Mouse (Mus musculus) embryonic facial prominence, embryonic 15.5 days (tissue): ENCODE measurements around the gene Atp2c2. TPM values are rescaled to one million over a fixed set of nuclear protein-coding genes. Genes with fewer than 3 reads are reported as not detected.

Experiments
- ATAC-seq: fragments of 200-750 bp; cut with Nextera tagmentation; 2 replicates; pipeline ENCODE4 v1.8.0; 2017; ENCODE audit warnings: low read depth, moderate TSS enrichment; ENCODE audit not compliant: insufficient number of reproducible peaks, low FRiP score, low TSS enrichment
- H3K27ac ChIP-seq: fragments of 300-500 bp; sonication (generic); replicated peaks from 2 replicates; pipeline ENCODE4 v1.5.1; 2015; ENCODE audit warnings: mild to moderate bottlenecking, inconsistent platforms
- H3K27me3 ChIP-seq: fragments of 300-500 bp; sonication (generic); 2 replicates; pipeline ENCODE4 v1.6.1; 2015; ENCODE audit warnings: inconsistent platforms
- H3K36me3 ChIP-seq: fragments of 300-500 bp; sonication (generic); 2 replicates; pipeline ENCODE4 v1.6.1; 2015; ENCODE audit warnings: mild to moderate bottlenecking, inconsistent platforms
- H3K4me1 ChIP-seq: fragments of 300-500 bp; sonication (generic); 2 replicates; pipeline ENCODE4 v1.6.1; 2015; ENCODE audit warnings: inconsistent platforms
- H3K4me2 ChIP-seq: fragments of 300-500 bp; sonication (generic); replicated peaks from 2 replicates; pipeline ENCODE4 v1.6.1; 2015; ENCODE audit warnings: mild to moderate bottlenecking, inconsistent platforms
- H3K4me3 ChIP-seq: fragments of 300-500 bp; sonication (generic); replicated peaks from 2 replicates; pipeline ENCODE4 v1.5.1; 2015; ENCODE audit warnings: mild to moderate bottlenecking, inconsistent platforms
- H3K9ac ChIP-seq: fragments of 300-500 bp; sonication (generic); 2 replicates; pipeline ENCODE4 v1.6.1; 2015; ENCODE audit warnings: inconsistent platforms
- H3K9me3 ChIP-seq: fragments of 300-500 bp; sonication (generic); replicated peaks from 2 replicates; pipeline ENCODE4 v1.6.1; 2016; ENCODE audit warnings: inconsistent platforms
- WGBS: fragments of 180-500 bp; shearing (Covaris S2); methylation state at CpG from one replicate; pipeline ENCODE4 v1.1.7; 2015; 5-methylcytosine and 5-hydroxymethylcytosine counted together
- polyA plus RNA-seq: library from polyadenylated mRNA; unstranded; fragments of >200 nt; fragmentation: Nextera tagmentation; extraction: Ambion mirVana; gene quantifications from 2 replicates; pipeline ENCODE4 v1.2.1, GENCODE M21; 2015

The Atp2c2 gene
- polyA plus RNA-seq, 1 experiment from 2014 or later: 6.5 TPM

- WGBS: 78% methylated on average over 11 of the region's 11 CpGs
- Histone ChIP-seq H3K9ac (no peak overlapping the region), H3K4me3 (no peak overlapping the region)
Observed at GRCm38 (mm10) chr8:119673976-119674555, 25.7 kb upstream of the Atp2c2 start.

GRCm38 (mm10) chr8:119675457-119675856 is 24.4 kb upstream of the Atp2c2 start:
- H3K36me3 ChIP-seq: no peaks in the 10 kb centered on the region
- H3K4me1 ChIP-seq: peaks cover 11% of the 10 kb centered on the region; the same call in 1 of the 2 replicates
- H3K9ac ChIP-seq: no peak overlapping the region
- H3K27ac ChIP-seq: no peak overlapping the region
- no peak overlapping the region for H3K4me2 ChIP-seq
- H3K4me3 ChIP-seq: no peak overlapping the region
- whole genome bisulfite sequencing: 63% methylated on average over 5 of the region's 5 CpGs
- ATAC-seq: no peak
- no peaks in the 10 kb centered on the region for H3K27me3 ChIP-seq
- no peaks in the 10 kb centered on the region for H3K9me3 ChIP-seq

More at GRCm38 (mm10) chr8:119673976-119674555, 25.7 kb upstream of the Atp2c2 start:
- H3K4me2 ChIP-seq: no peak overlapping the region
- H3K36me3 ChIP-seq: no peaks in the 10 kb centered on the region
- H3K4me1 ChIP-seq: peaks cover 13% of the 10 kb centered on the region; the same call in 1 of the 2 replicates
- no peaks in the 10 kb centered on the region for H3K9me3 ChIP-seq
- H3K27ac ChIP-seq: no peak overlapping the region
- no peak for ATAC-seq
- H3K27me3 ChIP-seq: no peaks in the 10 kb centered on the region

- peak; percentile 11; the same call in 1 of the 2 replicates for ATAC-seq
- 19% methylated on average over 8 of the region's 8 CpGs for WGBS
- Histone ChIP-seq H3K27me3 (no peaks in the 10 kb centered on the region), H3K4me1 (0 out of 2 replicates have a peak, but pooled peaks cover 5% of the 10 kb centered on the region), H3K4me3 (no peak overlapping the region), H3K27ac (no peak overlapping the region), H3K9me3 (no peaks in the 10 kb centered on the region), H3K36me3 (no peaks in the 10 kb centered on the region), H3K4me2 (no peak overlapping the region), H3K9ac (no peak overlapping the region)
Observed at GRCm38 (mm10) chr8:119676389-119676788, 23.4 kb upstream of the Atp2c2 start.

GRCm38 (mm10) chr8:119678138-119678843 is 21.5 kb upstream of the Atp2c2 start:
- Histone ChIP-seq H3K4me3 (peak overlapping the region; percentile 17), H3K27ac (no peak overlapping the region), H3K4me2 (peak overlapping the region; percentile 36), H3K4me1 (0 out of 2 replicates have a peak, but pooled peaks cover 5% of the 10 kb centered on the region), H3K9ac (no peak overlapping the region), H3K27me3 (no peaks in the 10 kb centered on the region), H3K9me3 (no peaks in the 10 kb centered on the region), H3K36me3 (no peaks in the 10 kb centered on the region)
- no peak for ATAC-seq
- 5% methylated on average over 18 of the region's 18 CpGs for whole genome bisulfite sequencing

GRCm38 (mm10) chr8:119679184-119679583 is 20.6 kb upstream of the Atp2c2 start:
- 73% methylated on average over 14 of the region's 14 CpGs for WGBS
- Histone ChIP-seq H3K27ac (no peak overlapping the region), H3K4me3 (no peak overlapping the region), H3K4me1 (0 out of 2 replicates have a peak, but pooled peaks cover 5% of the 10 kb centered on the region), H3K27me3 (no peaks in the 10 kb centered on the region), H3K9me3 (no peaks in the 10 kb centered on the region), H3K9ac (no peak overlapping the region), H3K4me2 (no peak overlapping the region), H3K36me3 (no peaks in the 10 kb centered on the region)
- no peak for ATAC-seq

- 44% methylated on average over 6 of the region's 6 CpGs for WGBS
- H3K36me3 ChIP-seq: no peaks in the 10 kb centered on the region
- no peaks in the 10 kb centered on the region for H3K9me3 ChIP-seq
- H3K4me2 ChIP-seq: no peak overlapping the region
- no peak overlapping the region for H3K27ac ChIP-seq
- no peak overlapping the region for H3K4me3 ChIP-seq
- no peak overlapping the region for H3K9ac ChIP-seq
- H3K4me1 ChIP-seq: no peaks in the 10 kb centered on the region
- ATAC-seq: no peak
- H3K27me3 ChIP-seq: no peaks in the 10 kb centered on the region
Observed at GRCm38 (mm10) chr8:119690602-119691001, 9.2 kb upstream of the Atp2c2 start.

- H3K4me2 ChIP-seq: no peak overlapping the region
- H3K4me1 ChIP-seq: no peaks in the 10 kb centered on the region
- no peak overlapping the region for H3K9ac ChIP-seq
- no peak for ATAC-seq
- H3K9me3 ChIP-seq: no peaks in the 10 kb centered on the region
- no peak overlapping the region for H3K27ac ChIP-seq
- H3K4me3 ChIP-seq: no peak overlapping the region
- no peaks in the 10 kb centered on the region for H3K36me3 ChIP-seq
- H3K27me3 ChIP-seq: no peaks in the 10 kb centered on the region
- WGBS: 84% methylated on average over 4 of the region's 4 CpGs
Observed at GRCm38 (mm10) chr8:119691989-119692388, 7.8 kb upstream of the Atp2c2 start.

- H3K27me3 ChIP-seq: peaks cover 19% of the 10 kb centered on the region
- 51% methylated on average over 7 of the region's 7 CpGs for WGBS
- H3K27ac ChIP-seq: no peak overlapping the region
- no peak overlapping the region for H3K4me2 ChIP-seq
- H3K9ac ChIP-seq: no peak overlapping the region
- no peaks in the 10 kb centered on the region for H3K36me3 ChIP-seq
- no peak overlapping the region for H3K4me3 ChIP-seq
- H3K4me1 ChIP-seq: peaks cover 14% of the 10 kb centered on the region; the same call in 1 of the 2 replicates
- ATAC-seq: no peak
- H3K9me3 ChIP-seq: no peaks in the 10 kb centered on the region
Observed at GRCm38 (mm10) chr8:119694696-119695095, 5.1 kb upstream of the Atp2c2 start.

- no peak overlapping the region for H3K9ac ChIP-seq
- H3K36me3 ChIP-seq: no peaks in the 10 kb centered on the region
- peaks cover 21% of the 10 kb centered on the region for H3K4me1 ChIP-seq
- H3K27me3 ChIP-seq: peaks cover 39% of the 10 kb centered on the region
- no peaks in the 10 kb centered on the region for H3K9me3 ChIP-seq
- WGBS: 77% methylated on average over 2 of the region's 2 CpGs
- no peak for ATAC-seq
- no peak overlapping the region for H3K4me2 ChIP-seq
- no peak overlapping the region for H3K27ac ChIP-seq
- no peak overlapping the region for H3K4me3 ChIP-seq
Observed at GRCm38 (mm10) chr8:119697163-119697562, 2.6 kb upstream of the Atp2c2 start.

- WGBS: 3% methylated on average over 12 of the region's 12 CpGs
- Histone ChIP-seq H3K27ac (no peak overlapping the region), H3K36me3 (no peaks in the 10 kb centered on the region), H3K4me2 (peak overlapping the region; percentile 47), H3K27me3 (peaks cover 46% of the 10 kb centered on the region), H3K9me3 (no peaks in the 10 kb centered on the region), H3K4me3 (peak overlapping the region; percentile 31), H3K9ac (no peak overlapping the region), H3K4me1 (peaks cover 24% of the 10 kb centered on the region)
- ATAC-seq: no peak
Observed at GRCm38 (mm10) chr8:119698960-119699359, 849 bp upstream of the Atp2c2 start.

GRCm38 (mm10) chr8:119702965-119703364 is 3.2 kb downstream of the Atp2c2 start:
- Histone ChIP-seq H3K27me3 (peaks cover 44% of the 10 kb centered on the region), H3K27ac (no peak overlapping the region), H3K4me1 (peaks cover 22% of the 10 kb centered on the region), H3K9ac (no peak overlapping the region), H3K4me3 (no peak overlapping the region), H3K9me3 (no peaks in the 10 kb centered on the region), H3K4me2 (no peak overlapping the region), H3K36me3 (no peaks in the 10 kb centered on the region)
- WGBS: 53% methylated on average over 7 of the region's 7 CpGs
- ATAC-seq: no peak
